Mouse (Mus musculus): Measurements from ENCODE around the gene Agap3.

Gene Agap3

DNA sequence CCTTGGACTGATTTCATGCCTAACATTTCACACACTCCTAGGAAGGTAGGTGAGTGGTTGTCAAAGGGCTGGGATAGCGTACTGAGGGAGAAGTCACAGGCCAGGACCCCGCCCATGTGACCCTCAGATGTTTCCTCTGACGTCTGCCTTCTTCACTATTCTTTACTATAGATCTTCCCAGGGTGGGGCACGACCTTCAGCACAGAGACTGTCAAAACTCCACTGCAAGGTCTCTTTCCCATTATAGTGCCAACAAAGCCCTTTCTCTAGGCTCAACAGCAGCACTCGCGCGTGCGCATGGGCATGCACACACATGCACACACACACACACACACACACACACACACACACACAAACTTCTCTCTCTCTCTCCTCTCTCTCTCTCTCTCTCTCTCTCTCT lies 71.8 kb downstream of the Agap3 start:
- no peak for DNase-seq (ENCODE audit: low spot score in 2 of 2)

GRCm38 (mm10) chr5:24524522-24524921 lies 72.5 kb downstream of the Agap3 start:
- DNase-seq (ENCODE audit: low spot score in 2 of 2): no peak

GRCm38 (mm10) chr5:24525360-24526189 lies 73.6 kb downstream of the Agap3 start:
- no peak for DNase-seq (ENCODE audit: low spot score in 2 of 2)

- no peak for DNase-seq (ENCODE audit: low spot score in 2 of 2)
Observed at GRCm38 (mm10) chr5:24526190-24526888, 74.4 kb downstream of the Agap3 start.

DNA sequence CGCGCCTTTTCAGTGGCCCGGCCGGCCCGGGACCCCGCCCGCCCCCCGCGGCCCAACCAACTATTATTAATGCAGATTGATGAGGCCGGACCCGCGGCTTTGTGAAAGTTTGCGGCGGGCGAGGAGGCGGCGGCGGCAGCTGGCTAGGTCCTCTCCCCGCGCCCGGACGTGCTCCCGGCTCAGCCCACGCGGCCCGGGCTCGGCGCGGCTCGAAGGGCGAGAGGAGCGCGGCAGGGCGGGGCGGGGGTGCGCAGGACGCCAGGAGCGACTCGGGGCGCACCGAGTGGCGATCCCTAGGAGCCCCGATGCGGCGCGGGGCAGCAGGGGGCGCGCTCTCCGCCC lies 74.9 kb downstream of the Agap3 start, which contains the start of gene Gbx1:
TSS of gene Gbx1 (minus strand) at position 314 of the 342 bp plus-strand sequence.
- DNase-seq (ENCODE audit: low spot score in 2 of 2): no peak

DNA sequence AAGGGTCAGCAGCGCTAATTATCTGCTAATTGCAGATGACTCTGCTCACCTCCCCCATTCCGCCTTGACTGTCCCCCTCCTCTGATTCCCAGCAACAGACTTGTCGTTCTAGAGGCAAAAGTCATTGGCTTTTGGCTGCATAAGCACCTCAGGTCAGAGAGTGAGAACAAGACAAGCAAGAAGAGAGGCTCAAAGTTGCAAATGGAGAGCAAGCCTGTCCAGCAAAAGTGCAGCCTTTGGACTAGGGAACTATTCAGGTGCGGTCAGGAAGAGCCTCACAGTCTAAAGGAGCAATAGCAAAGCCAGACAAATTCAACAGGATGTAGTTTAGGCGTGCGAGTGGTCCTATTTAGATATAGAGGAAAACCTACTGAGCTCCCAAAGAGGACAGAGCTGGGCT lies 75.8 kb downstream of the Agap3 start:
- no peak for DNase-seq (ENCODE audit: low spot score in 2 of 2)

GRCm38 (mm10) chr5:24530042-24530689 lies 78.2 kb downstream of the Agap3 start:
- DNase-seq (ENCODE audit: low spot score in 2 of 2): peak; percentile 82 to 91

DNA sequence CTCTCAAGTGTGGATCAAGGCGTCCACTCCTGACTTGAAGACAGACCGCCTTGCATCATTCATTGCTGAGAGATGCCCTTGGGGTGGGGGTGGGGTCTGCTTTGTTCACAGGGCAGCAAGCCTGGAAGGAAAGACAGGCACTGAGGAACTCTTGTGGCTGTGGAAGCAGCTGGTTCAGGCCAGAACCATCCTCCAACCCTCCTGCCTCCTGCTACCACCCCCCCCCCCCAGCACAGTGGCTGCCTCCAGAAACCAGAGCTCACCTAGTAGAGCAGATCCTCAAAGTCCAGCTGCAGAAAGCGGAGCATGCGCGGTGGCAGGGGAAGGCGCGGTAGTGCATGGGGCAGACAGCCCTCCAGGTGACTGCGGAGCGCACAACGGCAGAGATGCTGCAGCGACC lies 81.4 kb downstream of the Agap3 start:
- DNase-seq (ENCODE audit: low spot score in 2 of 2): no peak

- DNase-seq (ENCODE audit: low spot score in 2 of 2): no peak
Observed at GRCm38 (mm10) chr5:24534292-24534691, 82.3 kb downstream of the Agap3 start.

GRCm38 (mm10) chr5:24535731-24536130 lies 83.8 kb downstream of the Agap3 start:
- DNase-seq (ENCODE audit: low spot score in 2 of 2): no peak

GRCm38 (mm10) chr5:24536511-24536910 lies 84.5 kb downstream of the Agap3 start:
- DNase-seq (ENCODE audit: low spot score in 2 of 2): no peak

DNA sequence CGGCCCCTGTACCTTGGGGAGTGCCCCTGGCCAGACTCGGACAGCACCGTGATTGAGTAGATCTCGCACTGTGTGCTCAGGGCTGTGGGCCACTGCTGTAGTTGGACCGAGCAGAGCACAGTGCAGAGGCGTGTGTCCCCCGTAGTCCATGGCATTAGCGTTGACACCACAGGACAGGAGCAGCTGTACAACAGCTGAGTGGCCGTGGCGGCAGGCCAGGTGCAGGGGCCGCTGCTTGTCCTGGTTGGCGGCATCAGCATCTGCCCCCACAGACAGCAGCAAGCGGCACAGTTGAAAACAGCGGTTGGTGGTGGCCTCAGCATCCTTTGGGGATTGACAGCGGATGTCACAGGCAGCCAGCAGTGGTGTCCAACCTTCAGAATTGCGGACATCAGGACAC lies 85.6 kb downstream of the Agap3 start:
- DNase-seq (ENCODE audit: low spot score in 2 of 2): peak in 1 of 2 experiments; percentile 35

DNA sequence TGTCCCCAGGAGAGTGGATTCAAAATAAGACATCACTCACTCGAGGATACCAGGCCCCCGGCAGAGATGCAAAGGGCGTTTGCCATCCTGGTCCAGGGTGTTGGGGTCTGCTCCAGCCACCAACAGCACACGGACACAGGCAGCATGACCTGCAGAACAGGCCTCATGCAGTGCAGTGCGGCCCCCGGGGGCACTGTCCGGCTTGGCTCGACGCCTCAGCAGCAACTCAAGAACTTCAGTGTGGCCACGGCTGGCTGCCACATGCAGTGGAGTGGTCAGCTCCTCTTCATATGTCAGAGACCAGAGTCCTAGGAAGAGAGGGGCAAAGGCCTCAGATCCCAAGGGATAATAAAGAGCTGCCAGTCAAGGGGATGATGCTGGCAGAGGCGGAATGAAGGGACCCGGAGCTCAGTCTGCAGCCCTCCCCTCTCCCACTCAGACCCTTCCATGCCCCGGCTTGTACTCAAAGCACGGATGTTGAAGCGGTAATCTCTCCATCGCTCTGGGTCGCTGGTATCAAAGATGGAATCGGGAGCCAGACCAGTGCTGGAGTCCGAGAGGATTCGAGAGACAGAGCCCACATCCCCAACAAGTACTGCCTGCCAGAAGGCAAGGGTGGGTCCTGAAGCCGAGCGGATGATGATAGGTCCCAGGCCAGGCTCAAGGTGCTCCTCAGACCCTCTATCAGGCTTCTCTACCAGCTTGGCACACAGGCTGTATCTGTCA lies 87.8 kb downstream of the Agap3 start:
- no peak for DNase-seq (ENCODE audit: low spot score in 2 of 2)

DNA sequence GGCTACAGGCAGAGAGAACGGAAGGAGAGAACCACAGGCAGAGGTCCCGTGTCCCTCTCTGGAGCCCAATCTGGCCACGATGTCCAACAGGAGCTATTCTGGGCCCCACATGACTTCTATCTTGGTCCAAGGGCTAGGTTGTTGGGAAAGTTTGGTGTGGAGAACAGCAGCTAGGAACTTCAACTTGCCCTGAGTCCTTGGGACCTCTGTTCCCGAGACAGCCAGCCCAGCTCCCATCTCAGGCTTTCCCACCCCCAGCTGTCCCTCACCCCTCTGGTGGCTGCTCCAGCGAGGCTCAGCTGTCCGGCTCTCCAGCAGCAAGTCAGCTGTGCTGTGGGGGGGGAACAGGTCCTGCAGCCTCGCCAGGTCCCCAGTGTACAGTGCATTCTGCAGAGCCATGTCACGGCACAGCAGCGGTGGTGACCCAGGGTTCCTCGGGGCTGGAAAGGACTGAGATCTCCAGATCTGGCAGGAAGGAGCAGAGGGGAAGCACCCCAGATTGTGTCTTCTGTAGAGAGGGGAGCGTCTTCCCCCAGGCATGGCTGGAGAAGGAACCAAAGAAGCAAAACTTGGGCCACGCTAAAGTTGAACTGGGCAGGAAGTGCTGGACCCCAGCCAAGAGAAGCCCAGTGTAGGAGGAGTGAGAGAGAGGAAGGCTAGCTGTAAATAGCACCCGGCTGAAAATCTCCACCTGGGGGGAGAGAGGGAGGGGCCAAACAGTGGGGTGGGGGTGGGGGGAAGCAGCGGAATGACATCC lies 88.6 kb downstream of the Agap3 start, which contains the start of gene Asb10:
TSS of gene Asb10 (minus strand) at position 592 of the 757 bp plus-strand sequence.
- DNase-seq (ENCODE audit: low spot score in 2 of 2): peak; percentile 80 to 84

DNA sequence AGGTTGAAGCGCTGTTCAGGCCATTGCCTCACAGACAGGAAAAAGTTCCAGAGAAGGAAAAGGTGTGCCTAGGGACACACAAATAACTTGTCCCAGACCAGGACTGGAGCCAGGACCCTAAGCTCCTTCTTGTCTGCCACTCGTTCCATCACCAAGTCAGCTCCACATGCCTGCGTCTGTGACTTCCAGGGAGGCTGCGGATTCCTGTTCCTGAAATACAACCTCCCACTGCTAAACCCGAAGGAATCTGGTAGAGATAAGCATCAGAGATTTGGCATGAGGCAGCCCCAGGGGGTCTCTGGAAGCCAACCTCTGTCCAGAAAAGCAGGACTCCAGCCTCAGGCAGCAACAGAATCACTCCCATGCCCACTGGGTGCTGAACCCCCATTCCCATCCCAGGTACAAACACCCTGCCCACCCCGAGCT lies 89.2 kb downstream of the Agap3 start:
- DNase-seq (ENCODE audit: low spot score in 2 of 2): no peak

- DNase-seq (ENCODE audit: low spot score in 2 of 2): no peak
Observed at GRCm38 (mm10) chr5:24542643-24543042, 90.7 kb downstream of the Agap3 start.

- no peak for DNase-seq (ENCODE audit: low spot score in 2 of 2)
Observed at GRCm38 (mm10) chr5:24550598-24551316, 98.8 kb downstream of the Agap3 start.

DNA sequence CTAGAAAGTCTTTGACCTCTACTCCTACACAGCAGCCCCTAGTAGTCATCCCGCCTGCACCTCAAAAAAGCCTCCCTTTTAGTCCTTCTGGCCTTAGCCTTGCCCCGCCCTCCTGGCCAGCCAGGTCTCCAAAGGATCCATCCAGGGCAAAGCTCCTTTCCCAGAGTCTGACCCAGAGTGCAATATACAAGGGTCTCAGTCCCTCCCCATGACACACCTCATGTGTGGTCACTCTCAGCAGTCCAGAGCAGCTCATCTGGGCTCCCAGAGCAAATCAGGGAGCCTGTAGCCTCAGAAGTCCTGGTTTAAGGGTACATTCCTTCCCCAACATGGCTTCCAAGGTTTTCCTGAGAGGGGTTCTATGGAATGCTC lies 99.3 kb downstream of the Agap3 start:
- no peak for DNase-seq (ENCODE audit: low spot score in 2 of 2)
